ENCODE assay signal across 8 mouse cellular contexts in the genomic region with DNA sequence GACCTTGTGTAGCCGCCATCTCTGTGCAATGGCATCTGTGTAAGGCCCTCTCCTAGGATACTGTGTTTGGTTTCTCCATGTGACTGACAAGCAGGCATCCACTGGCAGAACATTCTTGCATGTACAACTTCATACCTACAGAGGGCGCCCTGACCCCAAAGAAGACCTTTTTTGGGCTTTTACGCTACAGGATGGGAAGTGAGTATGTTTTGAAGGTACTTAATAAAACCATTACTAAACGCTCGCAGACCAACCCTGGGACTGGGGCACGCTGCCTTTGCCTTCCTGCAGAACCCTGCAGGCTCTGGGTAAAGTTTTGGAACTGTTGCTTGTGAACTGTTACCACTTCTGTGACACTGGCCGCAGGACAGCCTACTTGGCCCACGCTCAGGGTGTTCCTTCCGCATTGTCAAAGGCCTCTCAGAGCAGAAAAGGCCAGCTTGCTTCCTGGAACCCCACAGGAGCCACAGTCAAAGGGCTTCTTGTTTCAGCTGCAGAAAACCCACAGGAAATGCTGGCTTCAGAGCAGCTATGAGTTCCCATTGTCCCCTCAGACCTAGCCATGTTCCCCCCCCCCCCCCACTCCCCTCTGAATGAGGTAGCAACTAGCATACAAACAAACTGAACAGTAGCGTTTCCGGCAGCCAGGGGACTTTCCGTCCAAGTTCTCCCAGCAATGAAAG. TPM values are rescaled to one million over a fixed set of nuclear protein-coding genes. Genes with fewer than 3 reads are reported as not detected.
DNase-seq lines count a peak whose midpoint lies in the region; ATAC-seq and TF ChIP-seq lines count a peak whose summit lies in the region.

No protein-coding gene starts in this region.

- H3K27me3 ChIP-seq in hindbrain, embryonic 11.5 days (ENCODE audit: control insufficient read depth, insufficient read depth, low read length), result no peaks in the 10 kb centered on the region
- H3K27me3 ChIP-seq in lung, embryonic 15.5 days, result no peaks in the 10 kb centered on the region

- H3K27ac ChIP-seq in hindbrain, embryonic 11.5 days (ENCODE audit: low read depth, low read length), result peak overlapping the region; percentile 56
- H3K27ac ChIP-seq in lung, embryonic 15.5 days, result peak overlapping the region; percentile 77
- peak overlapping the region; percentile 60 for H3K27ac ChIP-seq in olfactory bulb, adult 2 months (ENCODE audit: insufficient read depth, low read depth, low read length)

- ATAC-seq in hindbrain, embryonic 11.5 days (ENCODE audit: low FRiP score), result no peak
- peak; percentile 76; the same call in 1 of the 2 replicates for ATAC-seq in lung, embryonic 15.5 days (ENCODE audit: borderline replicate concordance, extremely low read depth, low FRiP score, low TSS enrichment)

- H3K4me2 ChIP-seq in hindbrain, embryonic 11.5 days (replicated peaks; ENCODE audit: low read depth, low read length), result no peak overlapping the region
- peak overlapping the region; percentile 36 for H3K4me2 ChIP-seq in lung, embryonic 15.5 days

- peak; percentile 75 for DNase-seq in NIH3T3 (ENCODE audit: low read depth)
- peak; percentile 59 to 67 for DNase-seq in cerebellum, adult 18-20 months
- DNase-seq in frontal cortex, postnatal 10 days (ENCODE audit: low spot score in 2 of 2), result peak; percentile 64 to 79
- peak; percentile 69 for DNase-seq in hindbrain, embryonic 11.5 days (ENCODE audit: low spot score)
- DNase-seq in layer of hippocampus, adult 9-11 months, result peak; percentile 92
- peak; percentile 78 for DNase-seq in thymus, postnatal 36 days

- WGBS in hindbrain, embryonic 11.5 days, result 41% methylated on average over 12 of the region's 12 CpGs
- 20% methylated on average over 12 of the region's 12 CpGs for WGBS in lung, embryonic 15.5 days
- WGBS in olfactory bulb, adult 2 months, result 14% methylated on average over 12 of the region's 12 CpGs

- H3K9ac ChIP-seq in hindbrain, embryonic 11.5 days (ENCODE audit: low read depth, low read length), result no peak overlapping the region
- H3K9ac ChIP-seq in lung, embryonic 15.5 days, result no peak overlapping the region

- no peaks in the 10 kb centered on the region for H3K36me3 ChIP-seq in hindbrain, embryonic 11.5 days (ENCODE audit: control insufficient read depth, insufficient read depth, low read length)
- no peaks in the 10 kb centered on the region for H3K36me3 ChIP-seq in lung, embryonic 15.5 days

- no peak; the same call in 1 of the 2 replicates for TF ChIP-seq CTCF in olfactory bulb, adult 2 months (IDR thresholded peaks at IDR 0.05; ENCODE audit: insufficient read depth, low read depth, low read length)

- no peaks in the 10 kb centered on the region for H3K4me1 ChIP-seq in hindbrain, embryonic 11.5 days (replicated peaks; ENCODE audit: control insufficient read depth, insufficient read depth, low read length)
- H3K4me1 ChIP-seq in lung, embryonic 15.5 days, result peaks cover 16% of the 10 kb centered on the region
- H3K4me1 ChIP-seq in olfactory bulb, adult 2 months (ENCODE audit: control insufficient read depth, insufficient read depth, low read length), result peaks cover 7% of the 10 kb centered on the region; the same call in 1 of the 2 replicates

- no peak for TF ChIP-seq POLR2A in olfactory bulb, adult 2 months (IDR thresholded peaks at IDR 0.05; ENCODE audit: insufficient read depth, low read depth, low read length)

- no peaks in the 10 kb centered on the region for H3K9me3 ChIP-seq in hindbrain, embryonic 11.5 days (ENCODE audit: control insufficient read depth, low read length)
- H3K9me3 ChIP-seq in lung, embryonic 15.5 days, result no peaks in the 10 kb centered on the region

- H3K4me3 ChIP-seq in hindbrain, embryonic 11.5 days (ENCODE audit: low read depth, low read length), result no peak overlapping the region
- no peak overlapping the region for H3K4me3 ChIP-seq in lung, embryonic 15.5 days
- no peak overlapping the region for H3K4me3 ChIP-seq in olfactory bulb, adult 2 months (ENCODE audit: insufficient read depth, low read depth, low read length)

RNA-seq across cellular contexts. Expression of a gene that starts 13.1 kb away (rescaled TPM):
- 1.2 and 1.6 TPM in 2 replicates for polyA plus RNA-seq in hindbrain, embryonic 11.5 days (2014; fragmentation: Nextera tagmentation; extraction: Ambion mirVana)
- polyA plus RNA-seq in lung, embryonic 15.5 days (2015; fragmentation: Nextera tagmentation; extraction: Ambion mirVana), result 2.9 and 3.0 TPM in 2 replicates
- not detected in 2 replicates for polyA plus RNA-seq in olfactory bulb, adult 2 months (2012; ENCODE audit: insufficient read depth, insufficient read length, low replicate concordance, missing spikeins)

RNA-seq across cellular contexts. Expression of a gene that starts 54.3 kb away (rescaled TPM):
- 149 and 156 TPM in 2 replicates for polyA plus RNA-seq in hindbrain, embryonic 11.5 days (2014; fragmentation: Nextera tagmentation; extraction: Ambion mirVana)
- 118 and 123 TPM in 2 replicates for polyA plus RNA-seq in lung, embryonic 15.5 days (2015; fragmentation: Nextera tagmentation; extraction: Ambion mirVana)
- polyA plus RNA-seq in olfactory bulb, adult 2 months (2012; ENCODE audit: insufficient read depth, insufficient read length, low replicate concordance, missing spikeins), result not detected in 2 replicates
